Mouse (Mus musculus) heart, adult 2 months (tissue): ENCODE data around the gene Higd1a. TPM values are rescaled to one million over a fixed set of nuclear protein-coding genes. Genes with fewer than 3 reads are reported as not detected.
A peak's percentile ranks its signal among the peaks of the same experiment; 100 is the strongest.

Experiments used
- DNase-seq, 2 experiments: peaks; one replicate each; pipeline ENCODE4 v3.0.0; 2021
- H3K27ac ChIP-seq: fragments of 200-600 bp; 2 replicates; pipeline ENCODE4 v1.8.1; 2022
- H3K27me3 ChIP-seq: fragments of 200-500 bp; 2 replicates; pipeline ENCODE4 v1.6.1; 2012; ENCODE audit warnings: mild to moderate bottlenecking, low read length, inconsistent platforms, mixed read lengths; ENCODE audit not compliant: control insufficient read depth, insufficient read depth
- H3K36me3 ChIP-seq: fragments of 200-500 bp; 2 replicates; pipeline ENCODE4 v1.6.1; 2012; ENCODE audit warnings: low read length, inconsistent platforms; ENCODE audit not compliant: control insufficient read depth, insufficient read depth
- H3K4me1 ChIP-seq: fragments of 200-500 bp; 2 replicates; pipeline ENCODE4 v1.6.1; 2011; ENCODE audit warnings: low read length; ENCODE audit not compliant: control insufficient read depth, insufficient read depth
- H3K4me3 ChIP-seq: fragments of 200-600 bp; 2 replicates; pipeline ENCODE4 v1.8.1; 2022
- H3K79me2 ChIP-seq: fragments of 200-500 bp; replicated peaks from 2 replicates; pipeline ENCODE4 v1.6.1; 2012; ENCODE audit warnings: mild to moderate bottlenecking, inconsistent platforms, low read length, moderate library complexity, mixed read lengths; ENCODE audit not compliant: control insufficient read depth, insufficient read depth
- H3K9ac ChIP-seq: fragments of 200-500 bp; 2 replicates; pipeline ENCODE4 v1.6.1; 2012; ENCODE audit warnings: low read depth, mild to moderate bottlenecking, control low read depth, inconsistent platforms, low read length, mixed read lengths
- CTCF ChIP-seq: fragments of 200-600 bp; IDR thresholded peaks from 2 replicates; pipeline ENCODE4 v1.8.1; 2022; ENCODE audit warnings: antibody characterized with exemption, mild to moderate bottlenecking, moderate library complexity
- EP300 ChIP-seq: fragments of 200-500 bp; IDR thresholded peaks from 2 replicates; pipeline ENCODE4 v1.6.1; 2011; ENCODE audit warnings: low read depth, low read length, control low read depth; ENCODE audit not compliant: insufficient read depth
- POLR2A ChIP-seq: fragments of 200-500 bp; IDR thresholded peaks from 2 replicates; pipeline ENCODE4 v1.6.1; 2011; ENCODE audit warnings: mild to moderate bottlenecking, low read depth, low read length, control low read depth; ENCODE audit not compliant: insufficient read depth
- WGBS: fragments of 180-500 bp; shearing (Covaris S2); methylation state at CpG from one replicate; pipeline ENCODE4 v1.1.7; 2018; 5-methylcytosine and 5-hydroxymethylcytosine counted together
- intact Hi-C: fragments of 180-260 bp; cut with DNase I; formaldehyde crosslinking; loops from one replicate; pipeline ENCODE4 v1.15.1; 2025
- polyA plus RNA-seq: library from polyadenylated mRNA; depleted of rRNA; stranded (reverse); fragments of >200 nt; gene quantifications from 2 replicates; pipeline ENCODE4 v1.2.3, GENCODE M21; 2012
- total RNA-seq, 2 experiments: library from RNA; stranded (reverse); gene quantifications; 2 replicates each; pipeline ENCODE4 v1.2.3; 2021

Gene Higd1a
- total and polyA plus RNA-seq, 3 experiments, result 71.7 to 199 (median 198) TPM

- Histone ChIP-seq H3K4me1 (no peaks in the 10 kb centered on the region; the same call in 1 of the 2 replicates), H3K27ac (peak overlapping the region; percentile 94), H3K79me2 (0 out of 2 replicates have a peak, but pooled peaks cover 1% of the 10 kb centered on the region), H3K27me3 (no peaks in the 10 kb centered on the region), H3K4me3 (peak overlapping the region; percentile 67), H3K9ac (peak overlapping the region; percentile 91), H3K36me3 (peaks cover 5% of the 10 kb centered on the region)
- WGBS, result under 1% methylated on average over 39 of the region's 39 CpGs
- intact Hi-C loops, result loop anchor here (10.0 kb wide), 1 partner anchor 498 kb away; the partner anchor contains the start of gene Abhd5
- DNase-seq, result no peak
- no peak for TF ChIP-seq CTCF
- TF ChIP-seq POLR2A, result no peak
- TF ChIP-seq EP300, result no peak
Observed at GRCm38 (mm10) chr9:121856649-121857416, 1.3 kb downstream of the Higd1a start.

- no peak overlapping the region for H3K9ac ChIP-seq
- no peak overlapping the region for H3K27ac ChIP-seq
- H3K4me1 ChIP-seq, result no peaks in the 10 kb centered on the region; the same call in 1 of the 2 replicates
- TF ChIP-seq CTCF, result no peak
- TF ChIP-seq POLR2A, result no peak
- no peak for TF ChIP-seq EP300
- DNase-seq, result no peak
- H3K79me2 ChIP-seq, result 0 out of 2 replicates have a peak, but pooled peaks cover 1% of the 10 kb centered on the region
- intact Hi-C loops, result loop anchor here (10.0 kb wide), 1 partner anchor 501 kb away; the partner anchor contains the start of gene Abhd5
- H3K36me3 ChIP-seq, result peaks cover 8% of the 10 kb centered on the region
- no peak overlapping the region for H3K4me3 ChIP-seq
- H3K27me3 ChIP-seq, result no peaks in the 10 kb centered on the region
- 95% methylated on average over 3 of the region's 3 CpGs for WGBS
Observed at GRCm38 (mm10) chr9:121854246-121854645, 3.9 kb downstream of the Higd1a start.

GRCm38 (mm10) chr9:121847842-121848241 is 10.3 kb downstream of the Higd1a start:
- intact Hi-C loops, result loop anchor here (5.0 kb wide), 1 partner anchor 139 kb away; no protein-coding TSS in a partner anchor
- DNase-seq, result no peak
- Histone ChIP-seq H3K79me2 (no peaks in the 10 kb centered on the region), H3K27me3 (no peaks in the 10 kb centered on the region), H3K4me3 (no peak overlapping the region), H3K27ac (no peak overlapping the region; the same call in 1 of the 2 replicates), H3K4me1 (no peaks in the 10 kb centered on the region), H3K9ac (no peak overlapping the region), H3K36me3 (peaks cover 4% of the 10 kb centered on the region; the same call in 1 of the 2 replicates)
- 65% methylated on average over 5 of the region's 5 CpGs for WGBS
- TF ChIP-seq POLR2A, result no peak
- TF ChIP-seq EP300, result no peak
- TF ChIP-seq CTCF, result no peak

- Histone ChIP-seq H3K4me3 (no peak overlapping the region), H3K36me3 (peaks cover 4% of the 10 kb centered on the region; the same call in 1 of the 2 replicates), H3K27ac (no peak overlapping the region; the same call in 1 of the 2 replicates), H3K4me1 (no peaks in the 10 kb centered on the region), H3K9ac (no peak overlapping the region), H3K79me2 (no peaks in the 10 kb centered on the region), H3K27me3 (no peaks in the 10 kb centered on the region)
- peak in 1 of 2 experiments; percentile 30 for DNase-seq
- intact Hi-C loops, result loop anchor here (5.0 kb wide), 1 partner anchor 140 kb away; no protein-coding TSS in a partner anchor
- no peak for TF ChIP-seq EP300
- no peak for TF ChIP-seq CTCF
- no peak for TF ChIP-seq POLR2A
- 75% methylated on average over 4 of the region's 4 CpGs for WGBS
Observed at GRCm38 (mm10) chr9:121847138-121847537, 11.0 kb downstream of the Higd1a start.

- intact Hi-C loops, result loop anchor here (1.0 to 5.0 kb wide), 2 partner anchors 31 to 141 kb away; no protein-coding TSS in a partner anchor
- Histone ChIP-seq H3K36me3 (peaks cover 4% of the 10 kb centered on the region; the same call in 1 of the 2 replicates), H3K79me2 (no peaks in the 10 kb centered on the region), H3K4me3 (no peak overlapping the region), H3K27me3 (no peaks in the 10 kb centered on the region), H3K27ac (no peak overlapping the region; the same call in 1 of the 2 replicates), H3K4me1 (no peaks in the 10 kb centered on the region), H3K9ac (no peak overlapping the region)
- no peak for TF ChIP-seq POLR2A
- peak; percentile 77 for TF ChIP-seq CTCF
- WGBS, result 21% methylated on average over 10 of the region's 10 CpGs
- DNase-seq, result peak in 1 of 2 experiments; percentile 40
Observed at GRCm38 (mm10) chr9:121846526-121847118, 11.5 kb downstream of the Higd1a start.

- TF ChIP-seq EP300 (no peak), CTCF (peak; percentile 39)
- Histone ChIP-seq H3K9ac (no peak overlapping the region), H3K4me3 (no peak overlapping the region), H3K79me2 (no peaks in the 10 kb centered on the region), H3K36me3 (no peaks in the 10 kb centered on the region), H3K27me3 (no peaks in the 10 kb centered on the region), H3K4me1 (peaks cover 1% of the 10 kb centered on the region; the same call in 1 of the 2 replicates), H3K27ac (no peak overlapping the region)
- DNase-seq, result no peak
- intact Hi-C loops, result no loop called here
- WGBS, result 94% methylated on average over 2 of the region's 2 CpGs
Observed at GRCm38 (mm10) chr9:121842914-121843313, 15.2 kb downstream of the Higd1a start.
